Mouse (Mus musculus) layer of hippocampus, adult 2 months (tissue): ENCODE measurements at regions not wholly inside any gene's neighbourhood (a gene's known extent, or its start where the extent isn't known, plus 50 kb on each side); places are given as distances from the start of the nearest gene placed in this dataset.
"Not testable (repeated sequence)": the region's sequence is repeated elsewhere in the genome, so short reads cannot be mapped to it uniquely, and the experiment has no call there.

Experiments used
- DNase-seq, 2 experiments: peaks; one replicate each; pipeline ENCODE4 v3.0.0; 2022; ENCODE audit warnings: low spot score in 2 of 2
- H3K27ac ChIP-seq: fragments of 200-600 bp; 2 replicates; pipeline ENCODE4 v1.8.1; 2022
- H3K4me3 ChIP-seq: fragments of 200-600 bp; 2 replicates; pipeline ENCODE4 v1.8.1; 2022; ENCODE audit warnings: mild to moderate bottlenecking
- CTCF ChIP-seq: fragments of 200-600 bp; conservative IDR thresholded peaks from 2 replicates; pipeline ENCODE4 v1.8.1; 2022; ENCODE audit warnings: antibody characterized with exemption, mild to moderate bottlenecking, moderate library complexity

DNA sequence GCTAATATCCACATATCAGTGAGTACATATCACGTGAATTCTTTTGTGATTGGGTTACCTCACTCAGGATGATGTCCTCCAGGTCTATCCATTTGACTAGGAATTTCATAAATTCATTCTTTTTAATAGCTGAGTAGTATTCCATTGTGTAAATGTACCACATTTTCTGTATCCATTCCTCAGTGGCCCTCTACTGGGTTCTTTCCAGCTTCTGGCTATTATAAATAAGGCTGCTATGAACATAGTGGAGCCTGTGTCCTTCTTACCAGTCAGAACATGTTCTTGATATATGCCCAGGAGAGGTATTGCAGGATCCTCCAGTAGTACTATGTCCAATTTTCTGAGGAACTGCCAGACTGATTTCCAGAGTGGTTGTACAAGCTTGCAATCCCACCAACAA lies 884.0 kb upstream of the Lrrc4c start:
- not testable (repeated sequence) for H3K4me3 ChIP-seq, DNase-seq, H3K27ac ChIP-seq

DNA sequence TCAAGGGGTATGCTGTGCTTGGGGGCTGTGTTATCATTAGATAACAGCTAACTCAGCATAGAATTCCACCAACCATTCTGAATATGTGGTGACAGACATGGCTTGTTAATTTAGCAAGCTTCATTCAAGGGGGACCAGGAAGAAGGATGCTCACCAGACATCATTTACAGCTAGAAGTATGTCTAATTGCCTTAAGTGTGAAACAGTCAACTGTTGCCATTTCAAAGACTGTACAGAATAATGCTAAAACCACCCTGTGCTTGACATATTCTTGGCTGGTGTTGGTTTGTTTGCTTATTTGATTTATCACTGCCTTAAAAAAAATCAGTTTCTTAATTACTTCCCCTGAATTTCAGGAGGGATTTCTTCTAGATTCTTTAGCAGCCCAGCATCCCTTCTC lies 877.0 kb upstream of the Lrrc4c start:
- TF ChIP-seq CTCF: no peak
- Histone ChIP-seq H3K4me3 (no peak overlapping the region), H3K27ac (no peak overlapping the region)
- no peak for DNase-seq

DNA sequence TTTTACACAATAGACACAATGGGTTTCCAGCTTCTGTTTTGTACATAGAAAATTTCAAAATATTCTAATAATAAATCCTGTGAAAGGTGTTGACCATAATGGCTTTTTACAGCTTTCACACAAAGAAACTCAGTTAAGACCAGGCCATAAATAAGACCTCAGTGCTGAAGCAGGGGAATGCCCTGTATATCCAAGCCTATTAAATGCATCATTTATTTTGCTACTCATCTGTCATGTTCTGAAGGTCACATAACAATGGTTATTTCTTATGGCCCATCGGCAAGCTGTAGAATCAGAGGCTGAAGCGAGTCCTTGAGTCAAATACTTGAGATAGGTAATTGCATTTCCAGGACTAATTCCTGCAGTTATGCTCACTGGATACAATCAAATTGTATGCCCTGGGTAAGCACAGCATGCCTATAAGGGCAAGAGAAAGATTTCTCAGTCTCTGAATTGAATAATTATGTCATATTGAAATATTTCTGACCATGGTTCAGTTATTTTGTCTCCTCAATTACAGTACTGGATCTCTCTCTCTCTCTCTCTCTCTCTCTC lies 874.6 kb upstream of the Lrrc4c start:
- no peak for TF ChIP-seq CTCF
- H3K4me3 ChIP-seq: no peak overlapping the region
- no peak for DNase-seq
- no peak overlapping the region for H3K27ac ChIP-seq

DNA sequence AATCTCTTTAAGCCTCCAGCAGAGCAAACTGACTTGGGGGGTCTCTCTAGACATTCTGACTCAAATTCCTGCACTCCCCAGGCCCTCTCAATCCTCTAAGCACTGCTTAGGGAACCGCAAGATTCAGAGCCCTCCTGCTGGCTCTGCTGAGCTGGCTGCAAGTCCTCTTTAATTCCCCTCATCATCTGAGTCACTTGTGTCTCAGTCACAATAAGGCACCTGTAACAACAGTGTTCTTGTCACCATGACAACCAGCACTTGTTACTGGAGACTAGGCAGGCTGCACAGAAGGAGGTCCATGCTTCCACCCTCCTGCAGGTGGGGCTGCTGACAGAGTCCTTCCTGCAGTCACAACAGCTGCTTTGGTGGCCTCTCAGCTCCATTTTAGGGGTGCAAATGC lies 869.1 kb upstream of the Lrrc4c start:
- no peak for DNase-seq
- TF ChIP-seq CTCF: no peak; the same call in 1 of the 2 replicates
- Histone ChIP-seq H3K4me3 (no peak overlapping the region), H3K27ac (no peak overlapping the region)

DNA sequence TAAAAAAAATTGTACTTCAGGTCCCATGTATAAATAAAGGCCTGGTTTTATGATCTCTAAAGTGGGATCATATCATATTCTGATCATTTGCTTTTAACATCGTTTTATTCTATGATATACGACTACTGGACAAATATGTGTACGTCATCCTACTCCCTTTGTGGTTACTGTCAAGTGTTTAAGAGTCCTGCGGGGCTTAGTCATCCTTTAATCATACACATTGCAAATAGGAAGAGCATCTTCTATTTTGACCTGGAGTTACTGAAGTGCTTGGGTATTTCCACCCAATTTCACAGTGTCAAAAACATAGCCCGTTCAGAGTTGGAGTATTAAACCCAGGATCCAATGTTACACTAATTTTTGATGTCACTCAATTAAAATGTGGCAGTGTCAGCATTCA lies 838.1 kb upstream of the Lrrc4c start:
- Histone ChIP-seq H3K4me3 (no peak overlapping the region), H3K27ac (no peak overlapping the region)
- no peak for DNase-seq
- TF ChIP-seq CTCF: no peak

DNA sequence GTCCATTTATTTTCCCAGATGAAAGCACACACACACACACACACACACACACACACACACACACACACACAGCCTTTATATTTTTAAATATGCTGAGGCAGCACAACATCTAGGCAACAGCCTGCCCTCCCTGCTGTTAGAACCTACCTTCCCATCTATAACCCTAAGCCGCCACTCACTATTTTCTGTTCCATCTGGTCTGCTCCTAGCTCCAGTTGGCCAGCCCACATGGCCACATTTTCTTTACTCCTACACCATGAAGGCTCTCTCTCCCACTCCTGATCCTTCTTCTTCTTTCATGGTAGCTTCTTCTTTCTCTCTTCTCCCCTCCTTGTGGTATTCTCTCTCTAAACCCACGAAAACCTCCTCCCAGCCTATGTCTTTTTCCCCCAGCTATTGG lies 834.6 kb upstream of the Lrrc4c start:
- no peak for TF ChIP-seq CTCF
- DNase-seq: peak; percentile 19
- H3K27ac ChIP-seq: no peak overlapping the region

DNA sequence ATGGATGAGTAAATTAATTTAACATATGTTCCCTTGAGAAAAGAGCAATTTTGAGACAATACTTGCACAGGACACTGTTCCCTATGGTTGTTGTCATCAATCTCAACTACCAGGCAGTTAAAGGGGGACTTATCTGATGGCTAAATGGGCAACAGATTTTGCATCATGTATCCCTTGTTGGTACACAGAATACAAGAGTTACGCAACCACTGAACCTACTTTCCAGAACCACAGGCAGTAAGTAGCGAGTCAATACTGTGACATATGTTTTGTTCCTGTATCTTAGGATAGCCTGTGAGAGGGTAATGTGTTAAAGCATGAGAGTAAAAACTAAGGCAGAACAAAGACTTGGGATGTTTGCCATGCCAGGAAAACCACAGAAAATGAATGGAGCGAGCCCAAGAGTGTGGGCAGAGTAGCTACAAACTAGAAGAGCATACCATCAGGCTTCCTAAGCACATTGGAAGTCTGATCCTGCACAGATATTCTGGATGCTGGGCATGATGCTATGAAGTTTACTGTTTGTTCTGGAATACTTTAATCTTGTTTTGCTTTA lies 830.3 kb upstream of the Lrrc4c start:
- Histone ChIP-seq H3K27ac (no peak overlapping the region), H3K4me3 (no peak overlapping the region)
- DNase-seq: no peak
- no peak for TF ChIP-seq CTCF

More for the DNA sequence above, 834.6 kb upstream of the Lrrc4c start:
- H3K4me3 ChIP-seq: no peak overlapping the region

DNA sequence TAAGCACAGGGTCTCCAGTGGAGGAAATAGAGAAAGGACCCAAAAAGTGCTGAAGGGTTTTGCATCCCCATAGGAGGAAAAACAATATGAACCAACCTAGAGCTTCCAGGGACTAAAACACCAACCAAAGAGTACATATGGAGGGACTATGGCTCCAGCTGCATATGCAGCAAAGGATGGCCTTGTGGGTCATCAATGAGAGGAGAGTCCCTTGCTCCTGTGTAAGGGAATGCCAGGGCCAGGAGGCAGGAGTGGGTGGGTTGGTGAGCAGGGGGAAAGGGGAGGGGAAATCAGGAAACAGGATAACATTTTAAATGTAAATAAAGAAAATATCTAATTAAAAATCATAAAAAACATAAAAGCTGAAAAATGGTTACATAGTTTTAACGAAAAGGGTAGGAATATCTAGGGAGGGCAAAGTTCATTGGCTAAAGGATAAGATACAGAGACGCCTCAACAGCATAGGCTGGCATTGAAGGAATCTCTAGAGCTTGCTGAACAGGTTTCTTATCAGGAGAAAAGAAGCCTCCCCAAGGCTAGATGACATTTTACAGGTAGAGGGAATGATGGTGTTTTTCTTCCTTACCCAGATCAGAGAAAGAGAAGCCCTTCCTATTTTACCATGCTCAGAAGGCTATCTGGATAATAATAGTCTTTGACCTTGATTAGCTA lies 823.8 kb upstream of the Lrrc4c start:
- Histone ChIP-seq H3K27ac (no peak overlapping the region), H3K4me3 (no peak overlapping the region)
- no peak for TF ChIP-seq CTCF
- no peak for DNase-seq

DNA sequence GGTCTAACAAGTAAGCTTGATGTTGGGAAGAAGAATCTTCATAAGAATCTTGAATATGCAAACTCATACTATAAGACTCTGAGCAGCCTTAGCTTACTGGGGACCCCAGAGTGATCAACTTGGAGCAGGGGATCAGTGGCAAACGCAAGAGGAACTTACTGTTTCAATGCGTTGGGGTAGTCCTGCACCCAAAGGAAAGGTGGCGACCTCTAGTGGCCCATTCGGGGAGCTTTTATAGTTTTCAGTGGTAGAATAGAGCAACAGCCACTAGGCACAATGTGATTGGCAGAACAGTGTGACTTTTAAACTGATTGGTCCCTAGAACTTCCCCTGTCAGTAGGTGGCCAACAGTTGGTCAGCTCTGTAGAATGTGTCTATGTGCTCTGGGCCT lies 823.3 kb upstream of the Lrrc4c start:
- no peak overlapping the region for H3K27ac ChIP-seq
- peak; percentile 61 for TF ChIP-seq CTCF
- DNase-seq: no peak
- H3K4me3 ChIP-seq: no peak overlapping the region

DNA sequence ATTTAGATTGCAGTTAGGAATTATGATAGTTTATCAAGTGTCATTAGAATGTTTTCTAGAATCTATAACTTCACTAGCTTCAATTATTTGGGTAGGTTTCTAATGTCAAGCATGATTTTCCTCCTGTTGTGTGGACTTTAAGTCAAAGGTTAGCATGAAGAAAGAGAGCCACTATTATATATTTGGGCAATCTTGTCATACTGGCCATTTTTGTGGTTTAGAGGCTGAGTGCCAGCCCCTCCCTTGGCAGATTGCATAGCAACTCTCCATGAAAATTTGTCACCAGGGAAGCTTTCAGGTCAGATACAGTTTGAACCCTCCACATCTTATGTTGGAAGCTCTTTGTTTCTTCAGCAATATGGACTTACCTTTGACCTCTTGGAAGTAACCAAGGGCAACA lies 806.7 kb upstream of the Lrrc4c start:
- DNase-seq: no peak
- no peak overlapping the region for H3K27ac ChIP-seq
- no peak overlapping the region for H3K4me3 ChIP-seq
- no peak for TF ChIP-seq CTCF

DNA sequence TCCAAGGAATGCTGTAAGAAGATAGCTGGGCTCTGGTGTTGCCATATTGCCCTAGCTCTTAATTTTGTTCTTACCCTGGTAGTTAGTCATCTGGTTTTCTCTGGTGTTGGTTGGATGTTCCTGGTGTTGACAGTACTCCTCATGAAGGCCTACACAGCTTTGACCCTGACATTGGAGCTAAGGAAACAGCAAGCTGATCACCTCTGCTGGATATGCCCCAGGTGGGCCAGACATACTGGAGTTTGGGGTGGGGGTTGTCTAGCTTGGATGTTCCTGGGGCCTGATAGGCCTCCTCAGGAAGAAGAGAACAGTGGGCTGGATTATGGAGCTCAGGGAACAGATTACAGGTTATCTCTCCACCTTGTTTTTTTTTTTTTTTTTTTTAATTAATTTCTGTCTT lies 796.3 kb upstream of the Lrrc4c start:
- no peak overlapping the region for H3K4me3 ChIP-seq
- no peak for TF ChIP-seq CTCF
- no peak overlapping the region for H3K27ac ChIP-seq
- no peak for DNase-seq

DNA sequence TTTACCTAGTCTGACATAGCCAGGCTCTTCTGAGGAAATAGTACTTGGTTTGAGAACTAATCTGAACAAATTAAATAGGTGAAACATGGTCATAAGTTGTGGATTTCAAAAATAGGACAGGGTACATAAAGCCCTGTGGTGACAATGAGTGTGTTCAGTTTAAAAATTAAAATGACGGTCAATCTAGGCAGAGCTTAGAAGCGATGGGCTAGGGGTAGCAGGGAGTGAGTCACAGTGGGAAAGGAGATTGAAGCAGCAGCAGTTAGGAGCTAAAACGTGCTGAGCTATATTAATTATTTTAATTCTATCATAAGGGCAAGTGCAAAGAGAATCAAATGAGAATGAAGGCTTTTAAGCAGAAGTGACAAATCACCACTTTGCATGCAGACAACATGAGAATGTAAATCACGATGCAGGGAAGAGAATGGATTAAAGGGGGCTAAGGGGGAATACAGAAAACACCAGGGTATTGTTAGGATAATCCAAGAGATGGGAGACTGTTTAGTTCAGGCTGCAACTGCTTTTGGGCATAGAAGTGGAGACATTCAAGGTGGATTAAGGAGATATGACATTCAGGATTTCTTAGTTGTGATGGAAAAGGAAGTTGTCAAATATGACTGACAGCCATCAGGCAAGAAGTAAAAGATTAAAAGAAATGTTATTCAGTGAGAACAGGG lies 793.2 kb upstream of the Lrrc4c start:
- Histone ChIP-seq H3K27ac (no peak overlapping the region), H3K4me3 (no peak overlapping the region)
- no peak for DNase-seq
- TF ChIP-seq CTCF: no peak

DNA sequence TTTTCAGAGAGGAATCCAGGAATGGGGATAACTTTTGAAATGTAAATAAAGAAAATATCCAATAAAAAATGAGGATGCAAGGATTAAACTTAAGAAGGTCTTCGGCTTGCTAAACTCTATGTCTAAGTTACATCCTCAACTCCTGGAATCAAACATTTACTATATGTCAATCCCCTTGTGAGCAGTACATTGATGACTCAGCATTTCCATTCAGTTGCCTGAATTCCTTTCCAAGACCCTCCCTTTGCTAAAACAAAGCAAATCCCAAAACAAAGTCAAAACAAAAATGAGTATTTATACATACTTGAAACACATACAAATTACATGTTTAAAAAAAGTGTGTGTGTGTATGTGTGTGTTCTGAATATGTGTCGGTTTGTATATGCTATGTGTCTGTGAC lies 753.9 kb upstream of the Lrrc4c start:
- no peak for DNase-seq
- Histone ChIP-seq H3K4me3 (no peak overlapping the region), H3K27ac (no peak overlapping the region)
- no peak for TF ChIP-seq CTCF

DNA sequence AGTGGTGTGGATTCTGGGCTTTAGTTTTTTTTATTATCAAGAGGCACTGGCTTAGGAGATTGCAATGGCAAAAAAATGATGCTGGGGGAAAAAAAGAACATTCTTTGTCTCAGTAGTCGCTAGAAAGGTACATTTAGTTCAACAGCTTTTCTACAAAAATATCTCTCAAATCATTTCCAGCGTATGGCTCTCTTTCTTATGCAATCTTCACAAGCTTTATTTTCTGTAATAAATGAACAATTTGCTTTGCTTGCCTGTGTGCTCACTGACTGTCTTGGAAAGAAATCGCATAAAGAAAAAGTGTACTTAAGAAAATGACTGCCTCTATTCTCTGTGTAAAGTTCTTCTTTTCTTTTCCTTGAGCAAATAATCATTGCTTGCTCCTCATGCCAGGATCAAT lies 742.1 kb upstream of the Lrrc4c start:
- no peak for TF ChIP-seq CTCF
- peak overlapping the region; percentile 44; the same call in 1 of the 2 replicates for H3K27ac ChIP-seq
- peak in 1 of 2 experiments; percentile 3 for DNase-seq
- no peak overlapping the region for H3K4me3 ChIP-seq
